Mouse (Mus musculus) lung, postnatal 25 days (tissue): Measurements from ENCODE around the gene Ccnl1.

ENCODE experiments used
- DNase-seq: peaks from one replicate; pipeline ENCODE4 v3.0.0; 2022; ENCODE audit warnings: low spot score

Ccnl1 gene

GRCm38 (mm10) chr3:65958102-65958839 lies at the start of gene Ccnl1:
Ccnl1 (minus strand) TSS chr3:65958249.
- DNase-seq = peak; percentile 97

- DNase-seq = no peak
These were observed 46.9 kb upstream of the Ccnl1 start for GRCm38 (mm10) chr3:66004989-66005388.

- no peak for DNase-seq
These were observed 46.3 kb upstream of the Ccnl1 start for GRCm38 (mm10) chr3:66004220-66004951.

- DNase-seq = no peak
These were observed 42.4 kb upstream of the Ccnl1 start for GRCm38 (mm10) chr3:66000400-66000799.

GRCm38 (mm10) chr3:65997360-65998008 lies 39.4 kb upstream of the Ccnl1 start:
- DNase-seq = no peak

GRCm38 (mm10) chr3:65992395-65993340 lies 34.6 kb upstream of the Ccnl1 start:
- DNase-seq = no peak

GRCm38 (mm10) chr3:65990957-65991646 lies 33.1 kb upstream of the Ccnl1 start:
- peak; percentile 70 for DNase-seq

GRCm38 (mm10) chr3:65990524-65990923 lies 32.5 kb upstream of the Ccnl1 start:
- DNase-seq = no peak

- DNase-seq = no peak
These were observed 30.9 kb upstream of the Ccnl1 start for GRCm38 (mm10) chr3:65988711-65989495.

GRCm38 (mm10) chr3:65976296-65976695 lies 18.2 kb upstream of the Ccnl1 start:
- no peak for DNase-seq

- DNase-seq = peak; percentile 66
These were observed 17.3 kb upstream of the Ccnl1 start for GRCm38 (mm10) chr3:65975317-65975716.

GRCm38 (mm10) chr3:65974232-65975058 lies 16.4 kb upstream of the Ccnl1 start:
- peak; percentile 98 for DNase-seq

- peak; percentile 18 for DNase-seq
These were observed 15.6 kb upstream of the Ccnl1 start for GRCm38 (mm10) chr3:65973501-65974231.

- no peak for DNase-seq
These were observed 11.1 kb upstream of the Ccnl1 start for GRCm38 (mm10) chr3:65969196-65969595.

GRCm38 (mm10) chr3:65966360-65966759 lies 8.3 kb upstream of the Ccnl1 start:
- DNase-seq = no peak

GRCm38 (mm10) chr3:65962270-65962930 lies 4.4 kb upstream of the Ccnl1 start:
- no peak for DNase-seq

- no peak for DNase-seq
These were observed 2.4 kb upstream of the Ccnl1 start for GRCm38 (mm10) chr3:65960291-65960945.
